Mouse (Mus musculus) olfactory bulb, adult 2 months (tissue): ENCODE data around the gene Akap5.

ENCODE experiments used
- CTCF ChIP-seq: fragments of 200-500 bp; IDR thresholded peaks from 2 replicates; pipeline ENCODE4 v1.5.1; 2012; ENCODE audit warnings: low read depth, mild to moderate bottlenecking, low read length, moderate library complexity; ENCODE audit not compliant: insufficient read depth
- POLR2A ChIP-seq: fragments of 200-500 bp; IDR thresholded peaks from 2 replicates; pipeline ENCODE4 v1.6.1; 2012; ENCODE audit warnings: mild to moderate bottlenecking, low read depth, low read length, moderate library complexity; ENCODE audit not compliant: insufficient read depth

DNA sequence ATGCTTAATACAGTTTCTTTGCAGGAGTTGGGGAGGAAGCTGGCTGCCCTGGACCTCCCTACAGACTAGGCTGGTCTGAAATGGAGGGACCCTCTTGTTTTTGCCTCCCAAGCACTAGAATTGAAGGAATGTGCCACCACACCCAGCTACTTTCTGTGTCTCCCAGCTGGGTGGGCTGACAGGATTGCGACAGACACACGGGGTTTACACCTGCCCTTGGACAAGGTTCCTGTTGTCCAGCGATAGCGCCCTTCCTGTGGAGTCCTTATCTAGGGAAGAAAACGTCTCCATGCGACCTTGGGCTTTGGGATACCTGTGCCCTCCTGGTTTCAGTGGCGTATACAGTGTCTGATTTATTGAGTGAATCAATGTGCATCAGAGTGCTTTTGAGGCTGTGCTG lies 55.5 kb downstream of the Akap5 start:
- TF ChIP-seq CTCF = no peak
- TF ChIP-seq POLR2A = no peak
